Mouse (Mus musculus) bone marrow, adult 2 months (tissue): Measurements from ENCODE around the gene Chst10.

Experiments
- CTCF ChIP-seq: fragments of 200-500 bp; IDR thresholded peaks from 2 replicates; pipeline ENCODE4 v1.5.1; 2011; ENCODE audit warnings: low read length, control low read depth; ENCODE audit not compliant: control insufficient read depth, insufficient read depth
- POLR2A ChIP-seq: fragments of 200-500 bp; IDR thresholded peaks from 2 replicates; pipeline ENCODE4 v1.6.1; 2011; ENCODE audit warnings: low read depth, mild to moderate bottlenecking, control low read depth, low read length, borderline replicate concordance; ENCODE audit not compliant: control insufficient read depth

- TF ChIP-seq POLR2A = no peak
- TF ChIP-seq CTCF = no peak
Observed at GRCm38 (mm10) chr1:38887011-38887410, 10.9 kb downstream of the Chst10 start.
